Mouse (Mus musculus) MEL (cell line): ENCODE results near the gene Adgra1.

Experiments
- CTCF ChIP-seq, 3 experiments: IDR thresholded peaks in 2 of 3; conservative IDR thresholded peaks in 1 of 3; 2 replicates each; pipeline ENCODE4 v1.5.1; 2011 to 2012; ENCODE audit warnings: low read length in 3 of 3, low read depth in 2 of 3, mild to moderate bottlenecking in 2 of 3, improper control_type of control experiment in 1 of 3, inconsistent platforms in 1 of 3, mixed read lengths in 1 of 3, moderate library complexity in 1 of 3; ENCODE audit not compliant: control insufficient read depth in 1 of 3, insufficient read depth in 1 of 3, poor library complexity in 1 of 3, severe bottlenecking in 1 of 3
- E2F4 ChIP-seq: IDR thresholded peaks from 2 replicates; pipeline ENCODE4 v1.6.1; 2011; ENCODE audit warnings: low read depth, low read length, improper control_type of control experiment, borderline replicate concordance
- NELFE ChIP-seq: IDR thresholded peaks from 2 replicates; pipeline ENCODE4 v1.6.1; 2011; ENCODE audit warnings: low read depth, low read length, improper control_type of control experiment
- POLR2A ChIP-seq, 2 experiments: IDR thresholded peaks; 2 replicates each; pipeline ENCODE4 v1.6.1; 2011 to 2012; ENCODE audit warnings: low read length in 2 of 2, mild to moderate bottlenecking in 2 of 2, control low read depth in 1 of 2, improper control_type of control experiment in 1 of 2, low read depth in 1 of 2, moderate library complexity in 1 of 2; ENCODE audit not compliant: control insufficient read depth in 1 of 2, insufficient read depth in 1 of 2, poor library complexity in 1 of 2
- POLR2AphosphoS2 ChIP-seq: IDR thresholded peaks from 2 replicates; pipeline ENCODE4 v1.6.1; 2011; ENCODE audit warnings: low read length, improper control_type of control experiment
- RCOR1 ChIP-seq: IDR thresholded peaks from 2 replicates; pipeline ENCODE4 v1.6.1; 2012; ENCODE audit warnings: low read depth, mild to moderate bottlenecking, inconsistent platforms, low read length, improper control_type of control experiment
- TAL1 ChIP-seq: IDR thresholded peaks from 2 replicates; pipeline ENCODE4 v1.6.1; 2012; ENCODE audit warnings: mild to moderate bottlenecking, inconsistent platforms, low read length, moderate library complexity, mixed read lengths
- ZNF384 ChIP-seq: IDR thresholded peaks from 2 replicates; pipeline ENCODE4 v1.6.1; 2012; ENCODE audit warnings: low read depth, mild to moderate bottlenecking, inconsistent platforms, low read length, improper control_type of control experiment

- TF ChIP-seq ZNF384 (no peak), CTCF (IDR thresholded peaks at IDR 0.05 in 2 of 3, conservative IDR thresholded peaks at IDR 0.05 in 1 of 3; ENCODE audit: control insufficient read depth in 1 of 3, insufficient read depth in 1 of 3, low read depth in 2 of 3, low read length in 3 of 3, poor library complexity in 1 of 3, severe bottlenecking in 1 of 3) (no peak), TAL1 (no peak), NELFE (no peak), POLR2A (IDR thresholded peaks at IDR 0.05; ENCODE audit: control insufficient read depth in 1 of 2, insufficient read depth in 1 of 2, low read depth in 1 of 2, low read length in 2 of 2, poor library complexity in 1 of 2) (no peak), POLR2AphosphoS2 (no peak), RCOR1 (no peak), E2F4 (no peak)
Measured at GRCm38 (mm10) chr7:139850152-139850551, 16.2 kb downstream of the Adgra1 start.
